Mouse (Mus musculus): ENCODE measurements around the gene Abcb9.

- TF ChIP-seq CTCF (IDR thresholded peaks at IDR 0.05; ENCODE audit: low read depth) (no peak), EP300 (IDR thresholded peaks at IDR 0.05; ENCODE audit: low read depth) (no peak)
Observed at GRCm38 (mm10) chr5:124078794-124079416, 16.7 kb downstream of the Abcb9 start.
